Mouse (Mus musculus) right cerebral cortex, postnatal 10 days (tissue): ENCODE data around the gene Cldn17.

Experiments used
- DNase-seq, 2 experiments: peaks; one replicate each; pipeline ENCODE4 v3.0.0; 2021; ENCODE audit warnings: low spot score in 2 of 2

Gene Cldn17

GRCm38 (mm10) chr16:88506878-88507277, at the start of gene Cldn17:
Cldn17 (minus strand) TSS chr16:88506978.
- DNase-seq, result no peak

GRCm38 (mm10) chr16:88542488-88542887, 35.7 kb upstream of the Cldn17 start:
- no peak for DNase-seq

- no peak for DNase-seq
Measured at GRCm38 (mm10) chr16:88539841-88540487, 33.2 kb upstream of the Cldn17 start.

GRCm38 (mm10) chr16:88511348-88511747, 4.6 kb upstream of the Cldn17 start:
- no peak for DNase-seq

GRCm38 (mm10) chr16:88508150-88508549, 1.4 kb upstream of the Cldn17 start:
- DNase-seq, result no peak

- DNase-seq, result no peak
Measured at GRCm38 (mm10) chr16:88506338-88506737, 440 bp downstream of the Cldn17 start.

- no peak for DNase-seq
Measured at GRCm38 (mm10) chr16:88488096-88488495, 18.7 kb downstream of the Cldn17 start.

- DNase-seq, result no peak
Measured at GRCm38 (mm10) chr16:88480011-88480774, 26.6 kb downstream of the Cldn17 start.

GRCm38 (mm10) chr16:88463235-88463634, 43.5 kb downstream of the Cldn17 start:
- DNase-seq, result no peak
